Mouse (Mus musculus): ENCODE data around the gene Myo1f.

The Myo1f gene

DNA sequence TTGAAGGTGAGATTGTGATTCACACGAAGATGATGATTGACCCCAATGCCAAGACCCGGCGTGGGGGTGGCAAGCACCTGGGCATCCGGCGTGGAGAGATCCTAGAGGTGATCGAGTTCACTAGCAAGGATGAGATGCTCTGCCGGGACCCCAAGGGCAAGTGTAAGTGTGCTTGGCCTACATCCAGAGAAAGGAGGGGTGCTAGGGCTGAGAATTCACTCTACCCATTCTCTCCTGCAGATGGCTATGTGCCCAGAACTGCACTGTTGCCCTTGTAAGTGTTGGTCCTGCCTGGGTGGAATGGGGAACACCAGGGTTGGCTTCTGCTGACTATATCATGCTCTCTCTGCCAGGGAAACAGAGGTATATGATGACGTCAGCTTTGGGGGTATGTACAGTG is 89.6 kb downstream of the Myo1f start:
- DNase-seq (ENCODE audit: low read depth in 1 of 2, low spot score in 2 of 2) = no peak

DNA sequence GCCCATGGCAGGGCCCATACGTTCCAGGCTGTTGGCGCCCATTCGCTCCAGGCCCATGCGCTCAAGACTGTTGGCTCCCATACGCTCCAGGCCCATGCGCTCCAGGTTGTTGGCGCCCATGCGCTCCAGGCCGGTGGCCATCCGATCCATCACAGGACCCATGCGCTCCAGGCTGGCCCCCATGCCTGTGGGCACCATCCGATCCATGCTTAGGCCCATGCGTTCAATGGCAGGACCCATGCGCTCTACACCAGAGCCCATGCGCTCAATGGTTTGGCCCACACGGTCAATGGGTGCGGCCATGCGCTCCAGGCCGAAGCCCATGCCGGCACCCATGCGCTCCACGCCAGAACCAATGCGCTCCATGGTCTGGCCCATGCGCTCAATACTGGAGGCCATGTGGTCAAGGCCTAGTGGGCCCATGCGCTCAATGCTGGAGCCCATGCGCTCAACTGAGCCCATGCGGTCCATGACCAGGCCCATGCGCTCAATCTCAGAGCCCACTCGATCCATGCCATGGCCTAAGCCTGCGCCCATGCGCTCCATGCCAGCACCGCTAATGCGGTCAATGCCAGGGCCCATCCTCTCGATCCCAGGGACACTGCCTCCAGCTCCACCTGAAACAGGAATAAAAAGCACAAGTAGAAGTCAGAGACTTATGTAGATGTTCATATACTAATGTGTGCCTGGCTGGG is 94.4 kb downstream of the Myo1f start:
- no peak for DNase-seq (ENCODE audit: low read depth in 1 of 2, low spot score in 2 of 2)

Data from monocyte, adult 2 months (primary cell).